Mouse (Mus musculus): Measurements from ENCODE around the gene Adat1.

DNA sequence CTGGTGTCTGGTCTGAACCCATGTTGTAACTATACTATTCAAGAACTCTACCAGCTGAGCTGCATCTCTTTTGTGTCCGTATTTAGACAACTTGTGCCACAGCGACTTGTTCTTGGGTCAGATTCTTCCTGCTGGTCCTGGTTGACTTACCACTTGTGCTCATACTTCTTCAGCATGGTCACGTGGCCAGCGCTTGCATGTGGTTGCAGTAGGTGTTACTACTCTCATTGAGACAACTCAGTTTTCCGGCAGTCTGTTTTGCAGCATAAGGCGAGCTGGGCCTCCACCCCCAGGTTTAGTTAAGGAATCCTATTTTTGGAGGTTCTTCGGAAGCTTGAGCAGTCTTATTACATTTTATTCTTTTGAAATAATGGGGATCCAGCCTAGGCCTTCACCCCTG is 40.8 kb downstream of the Adat1 start:
- TF ChIP-seq POLR2A (IDR thresholded peaks at IDR 0.05; ENCODE audit: insufficient read depth, low read length) (no peak), CTCF (IDR thresholded peaks at IDR 0.05; ENCODE audit: low read depth, low read length) (no peak)
